Mouse (Mus musculus): ENCODE measurements at regions not wholly inside any gene's neighbourhood (a gene's known extent, or its start where the extent isn't known, plus 50 kb on each side); places are given as distances from the start of the nearest gene placed in this dataset.

- Histone ChIP-seq H3K27ac (ENCODE audit: low read depth, low read length) (no peak overlapping the region), H3K9me3 (replicated peaks; ENCODE audit: control insufficient read depth, low read length) (no peaks in the 10 kb centered on the region), H3K36me3 (ENCODE audit: control insufficient read depth, insufficient read depth, low read length) (no peaks in the 10 kb centered on the region), H3K4me2 (no peak overlapping the region), H3K4me3 (ENCODE audit: low read depth, low read length) (no peak overlapping the region), H3K4me1 (ENCODE audit: control insufficient read depth, insufficient read depth, low read length) (peaks cover under 1% of the 10 kb centered on the region; the same call in 1 of the 2 replicates), H3K27me3 (ENCODE audit: control insufficient read depth, insufficient read depth, low read length) (no peaks in the 10 kb centered on the region), H3K9ac (ENCODE audit: low read depth, low read length) (no peak overlapping the region)
- WGBS (ENCODE audit: insufficient replicate concordance): 76% methylated on average over 5 of the region's 5 CpGs
- ATAC-seq (replicated peaks; ENCODE audit: insufficient number of reproducible peaks, low FRiP score, low TSS enrichment): no peak
Observed at GRCm38 (mm10) chr4:81962586-81962985, 520.0 kb upstream of the Mpdz start.

GRCm38 (mm10) chr4:81960552-81961534 is 518.2 kb upstream of the Mpdz start:
- no peak for ATAC-seq (replicated peaks; ENCODE audit: insufficient number of reproducible peaks, low FRiP score, low TSS enrichment)
- no peak overlapping the region for H3K9ac ChIP-seq (ENCODE audit: low read depth, low read length)
- H3K27ac ChIP-seq (ENCODE audit: low read depth, low read length): no peak overlapping the region
- H3K4me3 ChIP-seq (ENCODE audit: low read depth, low read length): no peak overlapping the region
- no peaks in the 10 kb centered on the region for H3K36me3 ChIP-seq (ENCODE audit: control insufficient read depth, insufficient read depth, low read length)
- no peak overlapping the region for H3K4me2 ChIP-seq
- H3K27me3 ChIP-seq (ENCODE audit: control insufficient read depth, insufficient read depth, low read length): no peaks in the 10 kb centered on the region
- peaks cover 2% of the 10 kb centered on the region; the same call in 1 of the 2 replicates for H3K4me1 ChIP-seq (ENCODE audit: control insufficient read depth, insufficient read depth, low read length)
- 81% methylated on average over 16 of the region's 16 CpGs for WGBS (ENCODE audit: insufficient replicate concordance)
- no peaks in the 10 kb centered on the region for H3K9me3 ChIP-seq (replicated peaks; ENCODE audit: control insufficient read depth, low read length)

GRCm38 (mm10) chr4:81956926-81957694 is 514.5 kb upstream of the Mpdz start:
- H3K4me1 ChIP-seq (ENCODE audit: control insufficient read depth, insufficient read depth, low read length): peaks cover 2% of the 10 kb centered on the region; the same call in 1 of the 2 replicates
- H3K9ac ChIP-seq (ENCODE audit: low read depth, low read length): no peak overlapping the region
- no peak overlapping the region for H3K4me2 ChIP-seq
- no peak overlapping the region for H3K4me3 ChIP-seq (ENCODE audit: low read depth, low read length)
- H3K27me3 ChIP-seq (ENCODE audit: control insufficient read depth, insufficient read depth, low read length): no peaks in the 10 kb centered on the region
- H3K36me3 ChIP-seq (ENCODE audit: control insufficient read depth, insufficient read depth, low read length): no peaks in the 10 kb centered on the region
- WGBS (ENCODE audit: insufficient replicate concordance): 38% methylated on average over 6 of the region's 6 CpGs
- peak overlapping the region; percentile 47 for H3K27ac ChIP-seq (ENCODE audit: low read depth, low read length)
- H3K9me3 ChIP-seq (replicated peaks; ENCODE audit: control insufficient read depth, low read length): no peaks in the 10 kb centered on the region
- no peak for ATAC-seq (replicated peaks; ENCODE audit: insufficient number of reproducible peaks, low FRiP score, low TSS enrichment)

GRCm38 (mm10) chr4:81953023-81953422 is 510.4 kb upstream of the Mpdz start:
- peaks cover 2% of the 10 kb centered on the region; the same call in 1 of the 2 replicates for H3K4me1 ChIP-seq (ENCODE audit: control insufficient read depth, insufficient read depth, low read length)
- H3K9me3 ChIP-seq (replicated peaks; ENCODE audit: control insufficient read depth, low read length): no peaks in the 10 kb centered on the region
- no peak for ATAC-seq (replicated peaks; ENCODE audit: insufficient number of reproducible peaks, low FRiP score, low TSS enrichment)
- H3K27ac ChIP-seq (ENCODE audit: low read depth, low read length): no peak overlapping the region
- no peaks in the 10 kb centered on the region for H3K36me3 ChIP-seq (ENCODE audit: control insufficient read depth, insufficient read depth, low read length)
- no peaks in the 10 kb centered on the region for H3K27me3 ChIP-seq (ENCODE audit: control insufficient read depth, insufficient read depth, low read length)
- H3K4me2 ChIP-seq: no peak overlapping the region
- no peak overlapping the region for H3K4me3 ChIP-seq (ENCODE audit: low read depth, low read length)
- H3K9ac ChIP-seq (ENCODE audit: low read depth, low read length): no peak overlapping the region
- WGBS (ENCODE audit: insufficient replicate concordance): 64% methylated on average over 4 of the region's 4 CpGs

GRCm38 (mm10) chr4:81937384-81937783 is 494.8 kb upstream of the Mpdz start:
- no peak overlapping the region for H3K4me2 ChIP-seq
- H3K36me3 ChIP-seq (ENCODE audit: control insufficient read depth, insufficient read depth, low read length): no peaks in the 10 kb centered on the region
- H3K9ac ChIP-seq (ENCODE audit: low read depth, low read length): no peak overlapping the region
- no peak for ATAC-seq (replicated peaks; ENCODE audit: insufficient number of reproducible peaks, low FRiP score, low TSS enrichment)
- WGBS (ENCODE audit: insufficient replicate concordance): 79% methylated on average over 5 of the region's 5 CpGs
- no peaks in the 10 kb centered on the region for H3K27me3 ChIP-seq (ENCODE audit: control insufficient read depth, insufficient read depth, low read length)
- H3K4me3 ChIP-seq (ENCODE audit: low read depth, low read length): no peak overlapping the region
- no peaks in the 10 kb centered on the region for H3K9me3 ChIP-seq (replicated peaks; ENCODE audit: control insufficient read depth, low read length)
- no peak overlapping the region for H3K27ac ChIP-seq (ENCODE audit: low read depth, low read length)
- H3K4me1 ChIP-seq (ENCODE audit: control insufficient read depth, insufficient read depth, low read length): no peaks in the 10 kb centered on the region

GRCm38 (mm10) chr4:81930956-81931355 is 488.3 kb upstream of the Mpdz start:
- H3K9ac ChIP-seq (ENCODE audit: low read depth, low read length): no peak overlapping the region
- H3K4me2 ChIP-seq: no peak overlapping the region
- H3K4me1 ChIP-seq (ENCODE audit: control insufficient read depth, insufficient read depth, low read length): peaks cover 8% of the 10 kb centered on the region; the same call in 1 of the 2 replicates
- WGBS (ENCODE audit: insufficient replicate concordance): 64% methylated on average over 1 of the region's 1 CpGs
- no peak for ATAC-seq (replicated peaks; ENCODE audit: insufficient number of reproducible peaks, low FRiP score, low TSS enrichment)
- no peak overlapping the region for H3K27ac ChIP-seq (ENCODE audit: low read depth, low read length)
- no peaks in the 10 kb centered on the region for H3K36me3 ChIP-seq (ENCODE audit: control insufficient read depth, insufficient read depth, low read length)
- no peaks in the 10 kb centered on the region for H3K9me3 ChIP-seq (replicated peaks; ENCODE audit: control insufficient read depth, low read length)
- no peak overlapping the region for H3K4me3 ChIP-seq (ENCODE audit: low read depth, low read length)
- H3K27me3 ChIP-seq (ENCODE audit: control insufficient read depth, insufficient read depth, low read length): no peaks in the 10 kb centered on the region

- Histone ChIP-seq H3K9me3 (replicated peaks; ENCODE audit: control insufficient read depth, low read length) (no peaks in the 10 kb centered on the region), H3K4me1 (ENCODE audit: control insufficient read depth, insufficient read depth, low read length) (peaks cover 8% of the 10 kb centered on the region; the same call in 1 of the 2 replicates), H3K9ac (ENCODE audit: low read depth, low read length) (no peak overlapping the region), H3K27me3 (ENCODE audit: control insufficient read depth, insufficient read depth, low read length) (no peaks in the 10 kb centered on the region), H3K27ac (ENCODE audit: low read depth, low read length) (no peak overlapping the region), H3K4me3 (ENCODE audit: low read depth, low read length) (no peak overlapping the region), H3K36me3 (ENCODE audit: control insufficient read depth, insufficient read depth, low read length) (no peaks in the 10 kb centered on the region), H3K4me2 (no peak overlapping the region)
- ATAC-seq (replicated peaks; ENCODE audit: insufficient number of reproducible peaks, low FRiP score, low TSS enrichment): no peak
- WGBS (ENCODE audit: insufficient replicate concordance): 53% methylated on average over 9 of the region's 9 CpGs
Observed at GRCm38 (mm10) chr4:81928581-81929244, 486.1 kb upstream of the Mpdz start.

- WGBS (ENCODE audit: insufficient replicate concordance): 73% methylated on average over 2 of the region's 2 CpGs
- Histone ChIP-seq H3K27me3 (ENCODE audit: control insufficient read depth, insufficient read depth, low read length) (no peaks in the 10 kb centered on the region), H3K36me3 (ENCODE audit: control insufficient read depth, insufficient read depth, low read length) (no peaks in the 10 kb centered on the region), H3K9me3 (replicated peaks; ENCODE audit: control insufficient read depth, low read length) (no peaks in the 10 kb centered on the region), H3K27ac (ENCODE audit: low read depth, low read length) (no peak overlapping the region), H3K9ac (ENCODE audit: low read depth, low read length) (no peak overlapping the region), H3K4me1 (ENCODE audit: control insufficient read depth, insufficient read depth, low read length) (peaks cover 8% of the 10 kb centered on the region; the same call in 1 of the 2 replicates), H3K4me2 (no peak overlapping the region), H3K4me3 (ENCODE audit: low read depth, low read length) (no peak overlapping the region)
- ATAC-seq (replicated peaks; ENCODE audit: insufficient number of reproducible peaks, low FRiP score, low TSS enrichment): no peak
Observed at GRCm38 (mm10) chr4:81927176-81927714, 484.6 kb upstream of the Mpdz start.
